Mouse (Mus musculus) cerebellum, adult 2 months (tissue): ENCODE results near the gene Ush2a.

Source experiments
- CTCF ChIP-seq: fragments of 200-500 bp; IDR thresholded peaks from 2 replicates; pipeline ENCODE4 v1.5.1; 2011; ENCODE audit warnings: low read depth, mild to moderate bottlenecking, control low read depth, low read length, moderate library complexity, borderline replicate concordance; ENCODE audit not compliant: insufficient read depth
- POLR2A ChIP-seq: fragments of 200-500 bp; IDR thresholded peaks from 2 replicates; pipeline ENCODE4 v1.6.1; 2011; ENCODE audit warnings: low read length, control low read depth, borderline replicate concordance; ENCODE audit not compliant: insufficient read depth

- TF ChIP-seq POLR2A, result no peak
- no peak for TF ChIP-seq CTCF
These were observed 277.8 kb downstream of the Ush2a start for GRCm38 (mm10) chr1:188539621-188540020.
